Mouse (Mus musculus) T-helper 17 cell (primary cell): Measurements from ENCODE around the gene Nfia.

Source experiments
- in situ Hi-C, 2 experiments: fragments of 300-600 bp; cut with MboI, MseI; formaldehyde crosslinking; loops; 1 replicate in 1 of 2; 2 replicates in 1 of 2; pipeline ENCODE4 v1.15.1; 2025; ENCODE audit warnings: high pct_unique_total_duplicates in 2 of 2

The Nfia gene

DNA sequence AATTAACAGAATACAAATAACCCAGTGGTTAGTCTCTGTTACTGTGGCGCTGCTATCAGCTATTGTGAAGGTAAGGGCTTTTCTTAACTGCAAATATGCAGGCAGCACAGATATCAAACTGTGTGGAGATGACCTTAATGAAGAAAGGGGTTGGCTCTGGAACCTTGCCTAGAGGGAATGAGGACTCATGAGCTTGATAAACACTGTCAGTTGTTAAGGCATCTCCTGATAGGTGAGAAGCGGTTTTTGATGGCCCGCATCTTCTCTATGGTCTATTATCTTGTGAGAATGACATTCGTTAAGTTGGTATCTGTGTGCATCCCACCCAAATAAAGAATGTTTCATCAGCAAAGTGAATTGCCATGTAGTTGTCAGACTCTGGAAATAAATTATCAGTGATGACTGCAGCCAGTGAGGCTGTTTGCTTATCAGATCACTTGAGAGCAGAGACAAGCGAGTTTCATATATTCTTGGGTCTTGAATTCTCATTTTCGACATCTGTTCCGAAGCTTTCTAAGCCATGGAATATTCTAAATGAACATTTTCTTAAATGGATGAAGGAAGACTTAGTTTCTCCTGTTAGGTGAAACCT lies 37.9 kb downstream of the Nfia start:
- in situ Hi-C loops: no loop called here

DNA sequence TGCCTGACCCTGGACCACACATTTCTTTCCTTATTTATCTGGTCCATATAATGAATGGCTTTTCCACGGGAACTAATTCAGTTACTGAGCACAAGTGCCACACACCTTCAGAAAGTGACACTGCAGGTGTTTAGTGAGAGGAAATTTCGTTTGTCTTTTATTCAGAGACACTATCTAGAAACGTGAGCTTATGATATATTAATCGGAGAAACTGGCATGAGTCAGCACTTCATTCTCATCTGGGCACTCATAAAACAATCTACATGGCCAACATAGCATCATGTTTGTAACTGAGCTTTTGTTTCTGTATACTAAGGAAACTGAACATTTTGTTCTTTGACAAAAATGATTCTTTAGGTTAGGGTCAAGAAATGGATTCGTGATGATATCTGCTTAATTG lies 40.5 kb downstream of the Nfia start:
- in situ Hi-C loops: no loop called here

DNA sequence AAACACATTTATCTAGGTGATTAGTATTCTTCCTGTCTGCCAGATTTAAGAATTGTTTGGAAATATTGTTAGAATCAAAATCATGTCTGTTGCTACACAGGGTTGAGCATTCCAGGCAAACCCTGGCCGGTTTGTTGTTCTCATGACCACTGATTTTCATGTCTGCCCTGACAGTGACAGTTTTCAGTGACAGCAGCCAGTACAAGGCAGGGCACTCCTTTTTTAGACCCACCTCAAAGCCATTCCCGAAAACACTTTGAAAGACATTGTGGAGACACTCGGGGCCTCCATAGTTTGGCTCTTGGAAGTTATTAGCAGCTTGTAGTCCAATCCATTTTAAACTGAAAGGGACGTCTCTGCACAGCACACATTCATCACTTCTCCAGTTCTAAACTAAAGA lies 41.5 kb downstream of the Nfia start:
- in situ Hi-C loops: no loop called here

DNA sequence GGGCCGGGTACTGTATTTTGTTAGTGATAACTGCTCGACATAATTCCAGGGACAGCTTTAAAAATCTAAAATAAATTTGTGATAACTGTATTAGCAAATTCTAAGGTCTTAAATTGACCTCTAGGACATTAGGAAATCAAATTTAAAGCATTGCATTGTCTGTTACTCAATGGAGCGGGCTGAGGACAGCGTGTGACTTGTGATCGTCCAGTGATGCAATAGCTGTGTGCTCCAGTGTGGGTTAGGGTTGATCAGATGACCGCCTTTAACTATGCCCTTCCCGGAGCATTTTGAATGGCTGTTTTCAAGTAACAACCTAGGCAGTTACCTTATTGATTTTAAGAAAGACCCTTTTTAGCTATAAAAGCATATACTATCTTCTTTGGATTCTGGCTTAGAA lies 42.0 kb downstream of the Nfia start:
- in situ Hi-C loops: no loop called here

DNA sequence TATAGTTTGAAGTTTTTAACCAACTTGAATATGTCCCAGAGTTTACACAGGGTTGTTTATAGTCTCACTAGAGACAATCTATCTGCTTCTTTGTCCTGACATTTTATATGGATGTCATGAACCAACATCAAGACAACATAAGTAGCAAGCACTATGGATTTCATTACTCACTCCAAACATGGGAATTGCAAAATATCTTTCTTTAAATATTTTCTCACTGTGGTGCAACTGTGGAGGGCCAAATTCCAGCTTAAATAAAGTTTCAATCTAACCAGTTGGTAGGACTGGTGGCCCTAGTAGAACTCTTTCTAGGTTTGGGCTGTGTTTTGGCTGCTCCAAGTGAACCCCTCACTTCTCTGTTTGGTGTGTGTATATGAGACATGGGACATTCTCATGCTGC lies 43.5 kb downstream of the Nfia start:
- in situ Hi-C loops: no loop called here

DNA sequence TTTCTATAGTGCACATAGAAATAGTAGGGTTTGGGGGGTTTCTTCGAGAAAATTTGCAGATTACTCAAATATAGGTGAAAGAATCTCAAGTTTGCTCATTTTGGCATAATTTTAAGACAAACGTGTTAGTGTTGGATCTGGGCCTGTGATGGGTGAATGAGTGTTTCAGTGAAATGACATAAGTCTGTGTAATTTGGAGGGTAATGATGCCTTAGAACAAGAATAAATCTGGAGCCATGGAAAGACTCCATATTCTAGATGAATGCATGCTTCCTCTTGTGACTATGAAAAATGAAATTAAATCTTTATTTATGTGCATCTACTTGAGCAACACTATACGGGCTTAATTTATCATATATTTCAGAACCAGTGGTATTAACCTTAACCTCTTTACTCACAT lies 44.2 kb downstream of the Nfia start:
- in situ Hi-C loops: no loop called here

DNA sequence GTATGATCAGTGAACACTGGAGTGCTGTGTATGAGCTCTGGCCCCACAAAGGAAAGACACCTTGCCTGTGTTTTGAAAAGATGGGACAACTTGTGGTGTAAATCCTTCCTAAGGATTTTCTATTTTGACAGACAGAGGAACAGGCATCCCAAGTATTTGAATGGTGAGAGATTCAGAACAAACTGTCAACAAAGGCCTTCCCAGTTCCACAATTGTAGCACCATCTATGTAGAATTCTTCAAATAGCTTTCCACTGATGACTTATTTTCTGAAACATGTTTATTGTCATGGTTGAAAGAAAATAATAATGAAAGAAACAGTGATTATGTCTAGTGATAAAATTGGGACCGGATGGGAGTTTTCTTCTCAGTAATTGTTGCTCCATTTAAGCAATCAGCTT lies 45.2 kb downstream of the Nfia start:
- in situ Hi-C loops: no loop called here

DNA sequence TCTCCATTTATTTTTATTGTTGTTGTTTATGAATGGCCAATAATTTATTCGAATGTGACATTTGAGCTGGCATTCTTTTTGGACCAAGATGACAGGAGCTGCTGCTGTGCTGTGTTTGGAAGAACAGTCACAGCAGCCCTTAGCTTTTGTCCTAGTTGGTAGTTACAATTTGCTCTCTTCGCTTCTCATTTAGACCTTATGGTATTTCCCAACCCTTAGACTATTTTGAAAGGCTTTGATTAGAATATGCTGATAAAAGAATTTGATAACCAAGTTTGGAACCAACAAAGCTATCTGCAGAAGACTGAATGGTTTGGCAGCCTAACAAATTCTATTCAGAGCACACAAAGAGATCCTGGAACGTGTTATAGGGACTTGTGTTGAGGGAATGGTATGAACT lies 46.0 kb downstream of the Nfia start:
- in situ Hi-C loops: no loop called here

DNA sequence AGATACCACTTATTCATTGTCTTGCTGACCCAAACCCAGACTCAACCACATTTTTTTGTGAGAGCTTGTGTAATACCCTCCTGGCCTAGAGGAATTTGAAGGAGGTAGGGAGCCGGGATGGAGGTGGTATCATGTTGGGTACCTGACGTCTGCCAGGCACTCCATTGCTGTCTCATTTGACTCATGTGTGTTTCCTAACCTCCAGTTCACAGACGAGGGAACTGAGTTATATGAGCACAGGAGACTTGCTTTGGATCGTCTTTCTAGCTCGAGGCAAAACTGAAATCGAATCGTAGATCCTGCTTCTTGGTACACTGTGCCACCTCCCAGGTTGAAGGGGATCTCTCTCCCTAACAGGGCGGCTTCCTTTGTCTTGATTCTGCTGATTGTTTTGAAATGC lies 46.6 kb downstream of the Nfia start:
- in situ Hi-C loops: no loop called here

DNA sequence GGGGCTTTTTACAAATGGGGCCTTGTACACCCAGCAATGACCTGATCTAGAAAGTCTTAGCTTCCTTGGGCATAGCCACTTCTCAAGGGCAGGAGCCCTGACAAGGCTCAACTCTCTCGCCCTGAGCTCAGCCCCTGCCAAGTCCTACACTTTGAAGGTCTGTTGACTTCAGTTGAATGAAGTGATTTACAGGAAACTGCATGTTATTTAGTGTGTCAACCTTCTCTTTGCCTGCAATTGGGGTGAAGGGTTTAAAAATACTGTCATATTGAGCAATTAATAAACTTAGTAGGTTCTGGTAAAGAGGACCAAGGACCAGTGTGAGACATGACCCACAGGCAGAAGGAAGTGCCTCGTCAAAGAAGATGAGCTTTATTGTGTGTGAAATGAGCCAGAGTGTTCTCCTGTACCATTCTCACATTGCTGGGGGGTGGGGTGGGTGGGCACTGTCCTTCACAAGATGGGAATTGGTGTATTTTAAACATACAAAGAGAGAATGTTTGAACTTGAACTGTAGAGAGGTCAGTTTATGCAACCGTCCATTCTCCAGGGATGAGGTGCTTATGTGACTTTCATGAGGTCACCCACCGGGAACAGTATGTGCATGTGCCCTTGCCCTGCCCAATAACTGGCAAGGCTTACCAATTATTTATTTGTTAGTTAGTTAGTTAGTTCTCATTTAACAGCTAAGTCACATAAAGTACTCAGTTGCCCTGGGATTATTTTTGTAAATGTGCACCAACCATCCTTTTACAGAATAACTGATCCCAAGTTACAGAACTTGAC lies 48.1 kb downstream of the Nfia start:
- in situ Hi-C loops: no loop called here

DNA sequence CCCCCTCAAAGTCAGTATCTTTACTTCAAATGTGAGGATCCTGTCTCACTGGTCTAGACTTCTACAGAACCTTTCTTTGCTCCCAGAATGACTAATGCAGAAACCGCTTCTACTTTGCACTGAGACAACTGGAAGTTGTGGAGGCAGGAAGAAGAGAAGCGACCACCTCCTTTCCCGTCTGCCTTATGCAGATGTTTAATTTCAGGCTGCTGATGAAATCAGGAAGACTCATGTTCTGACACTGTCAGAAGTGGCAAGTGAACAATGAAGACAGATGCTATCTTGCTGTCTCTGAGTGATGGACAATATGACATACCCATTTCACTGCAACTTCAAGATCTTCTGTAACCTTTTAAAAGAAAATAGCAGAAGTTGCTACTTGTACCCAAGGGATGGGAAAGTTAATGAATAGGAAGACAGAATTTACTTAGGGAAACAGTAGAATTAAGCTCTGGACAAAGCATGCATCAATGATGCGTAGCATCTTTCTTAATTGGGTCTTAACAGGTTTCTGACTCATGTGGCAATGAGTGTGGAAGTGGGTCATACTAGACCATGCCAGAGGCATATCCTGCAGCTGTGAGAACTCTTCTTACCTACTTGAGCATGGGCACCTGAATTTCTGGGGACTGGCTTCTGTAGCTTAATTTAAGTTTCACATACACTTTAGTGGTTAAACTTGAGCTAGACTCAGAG lies 49.2 kb downstream of the Nfia start:
- in situ Hi-C loops: no loop called here

DNA sequence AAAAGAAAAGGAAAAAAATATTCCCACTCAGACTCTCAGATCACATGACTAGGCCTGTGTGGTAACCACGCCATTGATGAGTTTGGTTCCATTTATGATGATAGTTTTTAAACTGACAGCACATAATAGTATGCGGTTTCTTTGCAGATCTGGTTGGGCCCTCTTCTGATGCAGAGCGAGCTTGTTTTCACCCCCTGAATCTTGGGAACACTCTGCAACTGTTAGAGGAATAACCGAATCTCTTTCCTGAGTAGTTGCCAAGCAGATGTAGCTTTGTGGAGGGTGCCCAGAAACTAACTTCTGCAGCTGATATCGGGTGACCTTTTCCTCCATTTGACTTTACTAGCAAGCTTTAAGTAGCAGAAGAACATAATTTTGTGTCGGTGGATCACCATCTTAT lies 51.0 kb downstream of the Nfia start:
- in situ Hi-C loops: no loop called here

DNA sequence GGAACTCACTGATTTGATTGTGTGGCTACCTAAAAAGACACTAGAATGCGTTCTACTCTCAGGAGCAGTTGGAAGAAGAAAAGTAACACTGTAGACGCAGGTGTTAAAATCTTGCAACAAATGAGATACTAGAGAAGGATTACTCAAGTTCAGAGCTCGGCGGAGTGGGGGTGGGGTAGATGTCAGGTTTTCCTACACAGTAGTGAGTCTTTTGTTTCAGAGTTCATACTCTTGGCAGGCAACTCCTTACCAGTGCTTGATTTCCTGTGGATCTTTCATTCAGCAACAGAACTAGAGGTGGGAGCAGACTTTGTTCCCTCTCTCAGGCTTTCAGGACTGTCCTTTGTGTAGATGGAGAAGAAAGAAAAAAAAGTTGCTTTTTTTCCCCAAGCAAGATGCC lies 51.9 kb downstream of the Nfia start:
- in situ Hi-C loops: no loop called here

DNA sequence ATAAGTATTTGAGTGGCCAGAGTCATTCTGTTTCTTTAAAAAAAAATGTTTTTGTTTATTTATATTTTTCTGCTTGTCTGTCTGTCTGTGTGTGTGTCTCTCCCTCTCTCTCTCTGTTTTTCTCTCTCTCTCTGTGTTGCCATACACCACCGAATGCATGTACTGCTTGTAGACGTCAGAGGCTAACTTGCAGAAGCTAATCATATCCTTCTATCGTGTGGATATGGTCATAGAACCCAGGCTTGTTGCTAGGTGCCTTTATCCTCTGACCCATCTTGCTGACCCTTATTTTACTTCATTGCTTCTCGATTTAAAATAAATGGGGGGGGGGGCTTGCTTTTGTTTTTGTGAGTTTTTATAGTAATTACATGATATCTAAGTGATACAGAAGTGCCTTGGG lies 52.9 kb downstream of the Nfia start:
- in situ Hi-C loops: no loop called here

DNA sequence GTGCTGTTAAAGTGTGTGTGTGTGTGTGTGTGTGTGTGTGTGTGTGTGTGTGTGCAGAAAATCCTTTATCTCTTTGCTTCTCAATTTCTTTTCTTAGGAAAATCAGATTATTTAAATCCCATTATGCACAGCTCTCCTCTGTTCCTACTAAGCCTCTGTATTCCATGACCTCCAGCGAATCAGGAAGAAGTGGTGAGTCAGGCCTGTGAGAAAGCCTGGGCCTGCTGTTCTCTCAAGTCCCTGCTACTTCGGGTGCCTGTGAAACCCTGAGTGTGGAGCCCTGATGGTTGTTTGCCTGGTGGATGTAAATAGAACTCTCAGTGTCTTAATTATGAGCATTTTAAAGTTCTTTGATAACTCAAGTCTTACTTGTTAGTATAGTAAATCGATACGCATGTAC lies 53.3 kb downstream of the Nfia start:
- in situ Hi-C loops: no loop called here

DNA sequence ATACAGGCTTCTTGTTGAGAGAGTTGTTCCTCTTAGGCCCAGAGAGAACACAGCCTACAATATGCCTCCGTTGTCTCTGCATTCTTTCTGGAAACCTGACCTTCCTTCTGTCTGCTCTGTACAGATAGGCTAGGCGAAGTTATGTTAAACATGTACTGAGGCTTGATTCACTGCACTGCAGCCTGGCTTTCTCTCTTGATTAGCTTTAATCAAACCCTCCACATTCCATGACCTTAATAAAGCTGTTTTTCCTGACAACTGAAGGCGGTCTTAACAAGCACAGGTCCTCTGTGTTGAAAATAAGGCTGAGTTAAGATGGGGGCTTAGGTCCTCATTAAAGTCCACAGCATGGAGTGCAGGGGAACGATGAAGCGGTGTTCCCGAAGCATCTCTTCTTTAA lies 54.6 kb downstream of the Nfia start:
- in situ Hi-C loops: no loop called here

DNA sequence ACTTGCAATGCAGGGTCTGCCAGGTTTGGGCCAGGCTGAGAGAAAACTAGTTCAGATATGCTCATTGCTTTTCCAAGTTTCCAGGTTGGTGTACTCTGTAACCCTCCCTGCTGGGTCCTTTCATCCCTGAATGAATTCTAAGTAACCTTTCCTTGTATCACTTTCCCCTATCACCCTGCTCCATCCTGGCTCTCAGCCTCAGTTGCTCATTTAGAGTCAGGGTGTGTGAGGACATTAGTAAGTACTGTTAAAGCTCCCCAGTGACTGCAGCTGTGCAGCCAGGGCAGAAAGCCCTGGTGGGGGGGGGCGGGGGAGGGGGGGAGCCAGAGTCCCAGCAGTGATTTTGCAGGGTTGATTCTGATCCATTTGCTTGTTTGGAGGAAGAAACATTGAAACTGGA lies 56.0 kb downstream of the Nfia start:
- in situ Hi-C loops: no loop called here

DNA sequence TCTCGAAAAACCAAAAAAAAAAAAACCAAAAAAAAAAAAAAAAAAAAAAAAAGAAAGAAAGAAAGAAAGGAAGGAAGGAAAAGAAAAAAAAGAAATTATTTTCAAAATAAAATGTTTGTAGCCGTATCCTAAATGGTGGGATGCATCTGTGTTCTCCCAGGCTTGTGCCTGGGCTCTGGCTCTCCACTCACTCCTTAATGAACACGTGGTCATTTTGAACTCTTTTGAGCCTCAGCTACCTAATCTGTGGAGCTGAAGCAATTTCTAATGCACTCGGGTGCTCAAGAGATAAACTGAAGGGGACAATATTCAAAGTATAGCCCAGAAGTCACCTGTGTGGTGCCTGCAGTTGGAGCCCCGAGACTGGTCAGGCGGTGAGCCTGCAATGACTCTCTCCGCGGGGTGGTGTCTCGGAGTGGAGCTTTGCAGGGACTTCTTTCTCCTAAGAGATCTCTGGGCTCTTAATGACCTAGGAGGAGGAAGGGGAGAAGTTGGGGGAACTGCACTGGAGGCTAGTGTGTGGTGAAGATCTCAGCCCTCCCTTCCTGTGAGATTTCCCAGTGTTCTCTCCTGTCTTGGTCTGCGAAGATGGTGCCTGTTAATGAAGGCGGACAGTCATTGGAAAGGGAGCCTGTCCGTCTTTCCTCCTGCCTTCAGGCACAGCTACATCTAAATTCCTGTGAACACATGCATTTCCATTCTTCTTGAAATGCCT lies 57.0 kb downstream of the Nfia start:
- in situ Hi-C loops: no loop called here

DNA sequence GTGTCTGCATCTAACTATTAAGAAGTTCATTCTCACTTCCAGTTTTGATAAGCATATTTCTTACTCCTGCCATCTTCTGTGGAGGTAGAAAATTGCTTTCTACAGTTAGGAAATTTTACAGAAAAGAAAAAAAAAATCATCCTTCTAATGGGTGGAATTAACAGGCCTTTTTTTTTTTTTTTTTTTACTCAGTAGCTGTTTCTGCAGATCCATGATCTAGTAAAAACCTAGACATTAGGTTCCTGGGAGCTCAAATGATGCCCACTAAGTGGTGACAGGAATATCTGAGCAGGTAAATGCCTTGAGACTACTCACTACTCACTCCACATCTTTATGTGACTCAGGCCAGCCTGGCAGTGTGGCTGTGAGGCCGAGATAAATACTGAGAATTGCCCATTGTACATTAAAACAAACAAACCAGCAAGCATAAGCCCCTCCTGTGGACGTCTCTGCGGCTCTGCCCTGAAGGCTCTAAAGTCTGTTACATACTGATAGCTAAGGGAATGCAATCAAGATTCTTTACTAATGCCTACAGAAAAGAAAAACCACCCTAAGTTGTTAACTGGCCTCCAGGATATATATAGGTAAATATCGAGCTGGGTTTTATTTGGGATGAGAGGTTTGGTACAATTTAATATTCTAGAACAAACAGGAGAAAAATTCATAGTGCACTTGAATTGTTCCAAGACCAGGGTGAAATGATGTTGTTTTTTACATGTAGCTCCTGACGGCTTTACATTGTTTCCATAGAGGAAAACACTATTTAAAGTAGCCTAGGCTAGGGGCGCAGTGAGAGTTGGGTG lies 57.7 kb downstream of the Nfia start:
- in situ Hi-C loops: no loop called here

DNA sequence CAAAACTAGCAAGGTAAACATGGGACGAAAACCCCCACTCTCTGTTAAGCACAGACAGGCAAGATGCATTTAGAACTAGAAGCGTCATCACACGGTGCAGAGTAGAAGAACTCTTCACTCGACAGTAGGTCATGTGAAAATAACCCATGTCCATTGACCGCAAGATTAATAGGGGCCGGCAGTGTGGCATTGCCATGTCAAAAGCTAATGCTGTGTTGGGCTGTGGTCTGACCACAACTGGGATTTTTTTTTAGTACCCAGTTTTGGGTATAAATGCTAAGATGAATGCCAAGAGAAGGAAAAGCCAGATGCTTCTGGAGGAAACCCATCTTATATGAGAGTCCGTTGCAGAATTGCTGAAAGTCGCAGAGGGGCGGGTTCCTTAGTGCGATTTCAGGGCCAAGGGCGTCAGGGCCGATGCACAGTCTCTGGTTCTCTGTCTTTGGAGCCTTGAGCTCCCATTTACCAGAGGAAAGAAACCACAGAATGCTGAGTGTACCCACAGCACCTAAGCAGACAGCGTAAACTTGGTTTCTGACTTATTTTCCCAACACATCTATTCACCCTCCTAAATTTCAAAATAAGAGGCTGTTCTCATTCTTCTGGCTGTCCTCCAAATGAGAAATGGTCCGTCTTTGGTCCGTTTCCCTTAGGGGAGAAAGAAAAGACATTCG lies 58.5 kb downstream of the Nfia start:
- in situ Hi-C loops: no loop called here
